Mouse (Mus musculus): ENCODE data around the gene Gm17949. TPM values are rescaled to one million over a fixed set of nuclear protein-coding genes. Genes with fewer than 3 reads are reported as not detected.
A peak's percentile ranks its signal among the peaks of the same experiment; 100 is the strongest.

The Gm17949 gene
- polyA plus RNA-seq, 1 experiment from 2014 or later = 0.30 TPM

- peaks cover 13% of the 10 kb centered on the region for H3K4me1 ChIP-seq
- H3K4me3 ChIP-seq (replicated peaks) = no peak overlapping the region
- ATAC-seq (replicated peaks; ENCODE audit: low FRiP score) = no peak
- H3K36me3 ChIP-seq = peaks cover 76% of the 10 kb centered on the region
- H3K27me3 ChIP-seq = no peaks in the 10 kb centered on the region
- peak overlapping the region; percentile 82; the same call in 1 of the 2 replicates for H3K4me2 ChIP-seq
- no peak overlapping the region for H3K9ac ChIP-seq
- no peaks in the 10 kb centered on the region for H3K9me3 ChIP-seq (replicated peaks)
- 76% methylated on average over 2 of the region's 2 CpGs for WGBS
- H3K27ac ChIP-seq = 0 out of 2 replicates have a peak overlapping the region, but pooled peaks have one; percentile 90
These were observed 14.8 kb upstream of the Gm17949 start for GRCm38 (mm10) chr17:56996506-56996905.

GRCm38 (mm10) chr17:56997029-56997667, 14.1 kb upstream of the Gm17949 start, which contains the start of gene Alkbh7:
Gene Alkbh7 (plus strand): TSS chr17:56997339.
- peak within 1 kb of the TSS; percentile 82 for H3K4me2 ChIP-seq
- peaks cover 69% of the 10 kb centered on the region for H3K36me3 ChIP-seq
- peaks cover 10% of the 10 kb centered on the region for H3K4me1 ChIP-seq
- peak within 1 kb of the TSS; percentile 61 for H3K9ac ChIP-seq
- under 1% methylated on average over 38 of the region's 38 CpGs for WGBS
- no peaks in the 10 kb centered on the region for H3K27me3 ChIP-seq
- H3K4me3 ChIP-seq (replicated peaks) = peak within 1 kb of the TSS; percentile 88
- H3K9me3 ChIP-seq (replicated peaks) = no peaks in the 10 kb centered on the region
- peak; percentile 99 for ATAC-seq (replicated peaks; ENCODE audit: low FRiP score)
- peak within 1 kb of the TSS; percentile 90 for H3K27ac ChIP-seq

- H3K27ac ChIP-seq = no peak overlapping the region
- ATAC-seq (replicated peaks; ENCODE audit: low FRiP score) = no peak
- no peaks in the 10 kb centered on the region for H3K27me3 ChIP-seq
- no peaks in the 10 kb centered on the region for H3K9me3 ChIP-seq (replicated peaks)
- H3K9ac ChIP-seq = no peak overlapping the region
- H3K4me2 ChIP-seq = no peak overlapping the region
- no peak overlapping the region for H3K4me3 ChIP-seq (replicated peaks)
- H3K36me3 ChIP-seq = peaks cover 69% of the 10 kb centered on the region
- H3K4me1 ChIP-seq = peaks cover 10% of the 10 kb centered on the region
- 95% methylated on average over 9 of the region's 9 CpGs for WGBS
These were observed 11.9 kb upstream of the Gm17949 start for GRCm38 (mm10) chr17:56999414-56999813.

GRCm38 (mm10) chr17:56999968-57000609, 11.2 kb upstream of the Gm17949 start, which contains the start of gene Pspn:
Gene Pspn (minus strand): TSS chr17:57000018.
- no peaks in the 10 kb centered on the region for H3K9me3 ChIP-seq (replicated peaks)
- H3K4me3 ChIP-seq (replicated peaks) = no peak within 1 kb of the TSS
- no peak for ATAC-seq (replicated peaks; ENCODE audit: low FRiP score)
- H3K4me1 ChIP-seq = peaks cover 10% of the 10 kb centered on the region
- no peak within 1 kb of the TSS for H3K27ac ChIP-seq
- peaks cover 69% of the 10 kb centered on the region for H3K36me3 ChIP-seq
- 82% methylated on average over 9 of the region's 9 CpGs for WGBS
- H3K27me3 ChIP-seq = no peaks in the 10 kb centered on the region
- no peak within 1 kb of the TSS for H3K4me2 ChIP-seq
- no peak within 1 kb of the TSS for H3K9ac ChIP-seq

GRCm38 (mm10) chr17:57001228-57001627, 10.0 kb upstream of the Gm17949 start:
- ATAC-seq (replicated peaks; ENCODE audit: low FRiP score) = no peak
- Histone ChIP-seq H3K4me2 (no peak overlapping the region), H3K27me3 (no peaks in the 10 kb centered on the region), H3K4me3 (replicated peaks) (no peak overlapping the region), H3K4me1 (peaks cover 10% of the 10 kb centered on the region), H3K9ac (no peak overlapping the region), H3K9me3 (replicated peaks) (no peaks in the 10 kb centered on the region), H3K36me3 (peaks cover 69% of the 10 kb centered on the region), H3K27ac (no peak overlapping the region)
- WGBS = 66% methylated on average over 8 of the region's 8 CpGs

- 92% methylated on average over 7 of the region's 7 CpGs for WGBS
These were observed 7.3 kb upstream of the Gm17949 start for GRCm38 (mm10) chr17:57003994-57004393.

GRCm38 (mm10) chr17:57007137-57007905, 3.9 kb upstream of the Gm17949 start:
- no peak for ATAC-seq (replicated peaks; ENCODE audit: low FRiP score)
- no peak overlapping the region for H3K4me3 ChIP-seq (replicated peaks)
- no peak overlapping the region for H3K4me2 ChIP-seq
- no peaks in the 10 kb centered on the region for H3K9me3 ChIP-seq (replicated peaks)
- H3K27me3 ChIP-seq = no peaks in the 10 kb centered on the region
- H3K36me3 ChIP-seq = peaks cover 67% of the 10 kb centered on the region
- no peak overlapping the region for H3K9ac ChIP-seq
- peaks cover 21% of the 10 kb centered on the region for H3K4me1 ChIP-seq
- 94% methylated on average over 13 of the region's 13 CpGs for WGBS
- H3K27ac ChIP-seq = no peak overlapping the region

More at GRCm38 (mm10) chr17:57003994-57004393, 7.3 kb upstream of the Gm17949 start:
- Histone ChIP-seq H3K27me3 (no peaks in the 10 kb centered on the region), H3K9me3 (replicated peaks) (no peaks in the 10 kb centered on the region), H3K4me2 (no peak overlapping the region), H3K27ac (no peak overlapping the region), H3K4me3 (replicated peaks) (no peak overlapping the region), H3K9ac (no peak overlapping the region), H3K4me1 (no peaks in the 10 kb centered on the region), H3K36me3 (peaks cover 87% of the 10 kb centered on the region)
- no peak for ATAC-seq (replicated peaks; ENCODE audit: low FRiP score)

- Histone ChIP-seq H3K4me1 (peaks cover 24% of the 10 kb centered on the region), H3K36me3 (peaks cover 32% of the 10 kb centered on the region), H3K4me3 (replicated peaks) (peak overlapping the region; percentile 68), H3K9me3 (replicated peaks) (no peaks in the 10 kb centered on the region), H3K27me3 (no peaks in the 10 kb centered on the region), H3K9ac (peak overlapping the region; percentile 65), H3K4me2 (peak overlapping the region; percentile 92), H3K27ac (peak overlapping the region; percentile 94)
- WGBS = 0% methylated on average over 19 of the region's 19 CpGs
- peak; percentile 41 for ATAC-seq (replicated peaks; ENCODE audit: low FRiP score)
These were observed 396 bp upstream of the Gm17949 start for GRCm38 (mm10) chr17:57010911-57011235.

- H3K4me1 ChIP-seq = peaks cover 24% of the 10 kb centered on the region
- 73% methylated on average over 13 of the region's 13 CpGs for WGBS
- H3K27me3 ChIP-seq = no peaks in the 10 kb centered on the region
- H3K4me2 ChIP-seq = peak overlapping the region; percentile 92
- H3K4me3 ChIP-seq (replicated peaks) = peak overlapping the region; percentile 68
- H3K9ac ChIP-seq = peak overlapping the region; percentile 65; the same call in 1 of the 2 replicates
- peaks cover 17% of the 10 kb centered on the region for H3K36me3 ChIP-seq
- H3K9me3 ChIP-seq (replicated peaks) = no peaks in the 10 kb centered on the region
- H3K27ac ChIP-seq = peak overlapping the region; percentile 94
- 0 out of 2 replicates have a peak, but pooled peaks have one; percentile 2 for ATAC-seq (replicated peaks; ENCODE audit: low FRiP score)
These were observed 1.1 kb downstream of the Gm17949 start for GRCm38 (mm10) chr17:57012245-57012795.

GRCm38 (mm10) chr17:57019693-57020092, 8.4 kb downstream of the Gm17949 start:
- Histone ChIP-seq H3K36me3 (peaks cover 54% of the 10 kb centered on the region), H3K4me2 (no peak overlapping the region)
- no peak for ATAC-seq (replicated peaks; ENCODE audit: low FRiP score)

GRCm38 (mm10) chr17:57020960-57021359, 9.7 kb downstream of the Gm17949 start:
- ATAC-seq (replicated peaks; ENCODE audit: low FRiP score) = no peak
- no peaks in the 10 kb centered on the region for H3K4me1 ChIP-seq
- WGBS = 88% methylated on average over 5 of the region's 5 CpGs
- no peak overlapping the region for H3K4me3 ChIP-seq (replicated peaks)
- no peaks in the 10 kb centered on the region for H3K9me3 ChIP-seq (replicated peaks)
- H3K9ac ChIP-seq = no peak overlapping the region
- H3K4me2 ChIP-seq = no peak overlapping the region
- H3K36me3 ChIP-seq = peaks cover 67% of the 10 kb centered on the region
- H3K27me3 ChIP-seq = no peaks in the 10 kb centered on the region
- no peak overlapping the region for H3K27ac ChIP-seq

More at GRCm38 (mm10) chr17:57019693-57020092, 8.4 kb downstream of the Gm17949 start:
- 87% methylated on average over 2 of the region's 2 CpGs for WGBS
- H3K4me3 ChIP-seq (replicated peaks) = no peak overlapping the region
- H3K9ac ChIP-seq = no peak overlapping the region
- H3K27ac ChIP-seq = no peak overlapping the region
- H3K27me3 ChIP-seq = no peaks in the 10 kb centered on the region
- no peaks in the 10 kb centered on the region for H3K9me3 ChIP-seq (replicated peaks)
- no peaks in the 10 kb centered on the region for H3K4me1 ChIP-seq

Data from kidney, embryonic 15.5 days (tissue).